Mouse (Mus musculus) forebrain, embryonic 12.5 days (tissue): ENCODE results near the gene Bola3. TPM values are rescaled to one million over a fixed set of nuclear protein-coding genes. Genes with fewer than 3 reads are reported as not detected.
A peak's percentile ranks its signal among the peaks of the same experiment; 100 is the strongest.

ENCODE experiments used
- ATAC-seq: fragments of 200-750 bp; cut with Nextera tagmentation; 2 replicates; pipeline ENCODE4 v1.8.0; 2017; ENCODE audit warnings: moderate TSS enrichment; ENCODE audit not compliant: low FRiP score
- H3K27ac ChIP-seq: fragments of 300-500 bp; sonication (generic); 2 replicates; pipeline ENCODE4 v1.5.1; 2016; ENCODE audit warnings: mild to moderate bottlenecking
- H3K27me3 ChIP-seq: fragments of 300-500 bp; sonication (generic); 2 replicates; pipeline ENCODE4 v1.6.1; 2016; ENCODE audit warnings: mild to moderate bottlenecking
- H3K36me3 ChIP-seq: fragments of 300-500 bp; sonication (generic); replicated peaks from 2 replicates; pipeline ENCODE4 v1.6.1; 2016; ENCODE audit warnings: mild to moderate bottlenecking
- H3K4me1 ChIP-seq: fragments of 300-500 bp; sonication (generic); 2 replicates; pipeline ENCODE4 v1.6.1; 2016
- H3K4me2 ChIP-seq: fragments of 300-500 bp; sonication (generic); 2 replicates; pipeline ENCODE4 v1.6.1; 2016; ENCODE audit warnings: mild to moderate bottlenecking, moderate library complexity
- H3K4me3 ChIP-seq: fragments of 300-500 bp; sonication (generic); replicated peaks from 2 replicates; pipeline ENCODE4 v1.5.1; 2016; ENCODE audit warnings: mild to moderate bottlenecking
- H3K9ac ChIP-seq: fragments of 300-500 bp; sonication (generic); 2 replicates; pipeline ENCODE4 v1.6.1; 2016; ENCODE audit warnings: mild to moderate bottlenecking
- H3K9me3 ChIP-seq: fragments of 300-500 bp; sonication (generic); 2 replicates; pipeline ENCODE4 v1.6.1; 2016
- WGBS: fragments of 180-500 bp; shearing (Covaris S2); methylation state at CpG from one replicate; pipeline ENCODE4 v1.1.7; 2016; 5-methylcytosine and 5-hydroxymethylcytosine counted together
- polyA plus RNA-seq: library from polyadenylated mRNA; unstranded; fragments of >200 nt; fragmentation: Nextera tagmentation; extraction: Ambion mirVana; gene quantifications from 2 replicates; pipeline ENCODE4 v1.2.1, GENCODE M21; 2016

Bola3 gene
- polyA plus RNA-seq = 106 and 109 TPM in 2 replicates

GRCm38 (mm10) chr6:83348873-83349272 is at the start of gene Bola3:
Gene Bola3, plus strand, starts transcription at chr6:83349147.
- Histone ChIP-seq H3K9ac (peak within 1 kb of the TSS; percentile 74), H3K9me3 (no peaks in the 10 kb centered on the region), H3K4me1 (peaks cover 16% of the 10 kb centered on the region), H3K4me3 (peak within 1 kb of the TSS; percentile 73), H3K27ac (no peak within 1 kb of the TSS), H3K36me3 (peaks cover 9% of the 10 kb centered on the region), H3K27me3 (no peaks in the 10 kb centered on the region), H3K4me2 (peak within 1 kb of the TSS; percentile 58)
- 0 out of 2 replicates have a peak, but pooled peaks have one; percentile 5 for ATAC-seq
- WGBS = 27% methylated on average over 6 of the region's 6 CpGs

- no peaks in the 10 kb centered on the region for H3K4me1 ChIP-seq
- H3K27ac ChIP-seq = no peak overlapping the region
- no peak for ATAC-seq
- H3K9ac ChIP-seq = no peak overlapping the region
- H3K4me2 ChIP-seq = no peak overlapping the region
- no peaks in the 10 kb centered on the region for H3K27me3 ChIP-seq
- no peaks in the 10 kb centered on the region for H3K9me3 ChIP-seq
- WGBS = 87% methylated on average over 7 of the region's 7 CpGs
- peaks cover 10% of the 10 kb centered on the region for H3K36me3 ChIP-seq
- no peak overlapping the region for H3K4me3 ChIP-seq
These were observed 48.3 kb upstream of the Bola3 start for GRCm38 (mm10) chr6:83300447-83301229.

GRCm38 (mm10) chr6:83301294-83301693 is 47.7 kb upstream of the Bola3 start:
- no peak overlapping the region for H3K9ac ChIP-seq
- peaks cover 16% of the 10 kb centered on the region for H3K36me3 ChIP-seq
- no peaks in the 10 kb centered on the region for H3K4me1 ChIP-seq
- H3K27me3 ChIP-seq = no peaks in the 10 kb centered on the region
- H3K4me3 ChIP-seq = no peak overlapping the region
- no peak overlapping the region for H3K4me2 ChIP-seq
- 89% methylated on average over 2 of the region's 2 CpGs for WGBS
- no peaks in the 10 kb centered on the region for H3K9me3 ChIP-seq
- ATAC-seq = no peak
- no peak overlapping the region for H3K27ac ChIP-seq

- no peaks in the 10 kb centered on the region for H3K9me3 ChIP-seq
- no peak for ATAC-seq
- H3K36me3 ChIP-seq = peaks cover 26% of the 10 kb centered on the region
- H3K9ac ChIP-seq = no peak overlapping the region
- H3K27me3 ChIP-seq = no peaks in the 10 kb centered on the region
- WGBS = 87% methylated on average over 5 of the region's 5 CpGs
- H3K27ac ChIP-seq = no peak overlapping the region
- no peaks in the 10 kb centered on the region for H3K4me1 ChIP-seq
- H3K4me3 ChIP-seq = no peak overlapping the region
- no peak overlapping the region for H3K4me2 ChIP-seq
These were observed 46.7 kb upstream of the Bola3 start for GRCm38 (mm10) chr6:83302264-83302663.

GRCm38 (mm10) chr6:83309017-83309416 is 39.9 kb upstream of the Bola3 start:
- H3K4me1 ChIP-seq = no peaks in the 10 kb centered on the region
- H3K9me3 ChIP-seq = no peaks in the 10 kb centered on the region
- no peaks in the 10 kb centered on the region for H3K27me3 ChIP-seq
- no peak overlapping the region for H3K4me3 ChIP-seq
- H3K27ac ChIP-seq = no peak overlapping the region
- 92% methylated on average over 7 of the region's 7 CpGs for WGBS
- H3K36me3 ChIP-seq = peaks cover 82% of the 10 kb centered on the region
- no peak for ATAC-seq
- H3K4me2 ChIP-seq = no peak overlapping the region
- no peak overlapping the region for H3K9ac ChIP-seq

- Histone ChIP-seq H3K9me3 (no peaks in the 10 kb centered on the region), H3K36me3 (peaks cover 67% of the 10 kb centered on the region), H3K4me2 (no peak overlapping the region), H3K27me3 (no peaks in the 10 kb centered on the region), H3K9ac (no peak overlapping the region; the same call in 1 of the 2 replicates), H3K4me1 (peaks cover 9% of the 10 kb centered on the region), H3K4me3 (no peak overlapping the region), H3K27ac (no peak overlapping the region)
- no peak for ATAC-seq
- 92% methylated on average over 11 of the region's 11 CpGs for WGBS
These were observed 37.7 kb upstream of the Bola3 start for GRCm38 (mm10) chr6:83311206-83311605.

GRCm38 (mm10) chr6:83312021-83312420 is 36.9 kb upstream of the Bola3 start:
- WGBS = 95% methylated on average over 7 of the region's 7 CpGs
- H3K36me3 ChIP-seq = peaks cover 59% of the 10 kb centered on the region

GRCm38 (mm10) chr6:83312514-83312913 is 36.4 kb upstream of the Bola3 start:
- Histone ChIP-seq H3K27me3 (no peaks in the 10 kb centered on the region), H3K9ac (no peak overlapping the region), H3K36me3 (peaks cover 54% of the 10 kb centered on the region), H3K4me2 (no peak overlapping the region), H3K27ac (no peak overlapping the region), H3K4me1 (peaks cover 16% of the 10 kb centered on the region), H3K4me3 (no peak overlapping the region), H3K9me3 (no peaks in the 10 kb centered on the region)
- ATAC-seq = no peak
- WGBS = 94% methylated on average over 8 of the region's 8 CpGs

More at GRCm38 (mm10) chr6:83312021-83312420, 36.9 kb upstream of the Bola3 start:
- Histone ChIP-seq H3K9me3 (no peaks in the 10 kb centered on the region), H3K27ac (no peak overlapping the region), H3K9ac (no peak overlapping the region), H3K4me2 (no peak overlapping the region), H3K4me3 (no peak overlapping the region), H3K27me3 (no peaks in the 10 kb centered on the region), H3K4me1 (peaks cover 16% of the 10 kb centered on the region)
- ATAC-seq = no peak

- Histone ChIP-seq H3K4me3 (no peak overlapping the region), H3K4me1 (peaks cover 16% of the 10 kb centered on the region), H3K36me3 (peaks cover 30% of the 10 kb centered on the region), H3K4me2 (peak overlapping the region; percentile 77; the same call in 1 of the 2 replicates), H3K9me3 (no peaks in the 10 kb centered on the region), H3K9ac (no peak overlapping the region), H3K27me3 (no peaks in the 10 kb centered on the region), H3K27ac (no peak overlapping the region)
- ATAC-seq = no peak
These were observed 33.7 kb upstream of the Bola3 start for GRCm38 (mm10) chr6:83315293-83315692.

- no peak for ATAC-seq
- Histone ChIP-seq H3K9me3 (no peaks in the 10 kb centered on the region), H3K4me3 (peak overlapping the region; percentile 93), H3K4me2 (peak overlapping the region; percentile 77), H3K27ac (no peak overlapping the region), H3K4me1 (peaks cover 16% of the 10 kb centered on the region), H3K27me3 (no peaks in the 10 kb centered on the region), H3K9ac (peak overlapping the region; percentile 86; the same call in 1 of the 2 replicates), H3K36me3 (peaks cover 23% of the 10 kb centered on the region)
- 7% methylated on average over 10 of the region's 10 CpGs for WGBS
These were observed 32.9 kb upstream of the Bola3 start for GRCm38 (mm10) chr6:83316022-83316421.

GRCm38 (mm10) chr6:83317108-83317741 is 31.7 kb upstream of the Bola3 start:
- Histone ChIP-seq H3K27me3 (no peaks in the 10 kb centered on the region), H3K36me3 (peaks cover 11% of the 10 kb centered on the region), H3K4me3 (peak overlapping the region; percentile 93), H3K4me1 (peaks cover 16% of the 10 kb centered on the region), H3K9me3 (no peaks in the 10 kb centered on the region), H3K27ac (peak overlapping the region; percentile 65; the same call in 1 of the 2 replicates), H3K4me2 (peak overlapping the region; percentile 77), H3K9ac (peak overlapping the region; percentile 86)
- peak; percentile 99 for ATAC-seq
- under 1% methylated on average over 52 of the region's 52 CpGs for WGBS

GRCm38 (mm10) chr6:83321927-83322326 is 27.0 kb upstream of the Bola3 start:
- no peak overlapping the region for H3K9ac ChIP-seq
- no peak overlapping the region for H3K4me2 ChIP-seq
- H3K4me3 ChIP-seq = no peak overlapping the region
- 50% methylated on average over 1 of the region's 1 CpGs for WGBS
- ATAC-seq = no peak
- H3K9me3 ChIP-seq = no peaks in the 10 kb centered on the region
- no peaks in the 10 kb centered on the region for H3K36me3 ChIP-seq
- H3K27ac ChIP-seq = no peak overlapping the region
- H3K4me1 ChIP-seq = peaks cover 10% of the 10 kb centered on the region
- H3K27me3 ChIP-seq = no peaks in the 10 kb centered on the region
